Mouse (Mus musculus): Measurements from ENCODE around the gene 4930407I10Rik. TPM values are rescaled to one million over a fixed set of nuclear protein-coding genes. Genes with fewer than 3 reads are reported as not detected.
A peak's percentile ranks its signal among the peaks of the same experiment; 100 is the strongest.

The 4930407I10Rik gene
- total and polyA plus RNA-seq, 3 experiments = not detected

DNA sequence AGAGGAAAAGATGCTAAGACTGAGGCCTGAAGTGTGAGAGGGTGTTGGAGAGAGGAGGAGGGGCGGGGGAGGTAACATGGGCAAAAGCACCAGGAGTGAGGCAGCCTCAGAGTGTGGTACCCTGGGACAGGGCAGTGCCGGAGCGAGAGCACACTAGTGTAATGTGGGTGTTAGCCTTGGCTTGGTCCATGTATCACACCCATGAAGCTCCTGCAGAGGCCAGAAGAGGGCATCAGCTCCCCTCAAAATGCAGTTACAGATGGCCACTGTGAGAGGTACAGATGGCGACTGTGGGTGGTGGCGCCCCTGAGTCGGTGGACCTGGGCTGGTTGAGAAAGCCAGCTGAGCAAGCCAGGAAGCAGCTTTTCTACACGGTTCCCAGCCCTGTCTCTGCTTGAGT, 22.2 kb downstream of the 4930407I10Rik start:
- Histone ChIP-seq H3K79me2 (ENCODE audit: control insufficient read depth, insufficient read depth, low read length, poor library complexity) (no peaks in the 10 kb centered on the region), H3K27ac (ENCODE audit: control insufficient read depth, low read depth, low read length) (no peak overlapping the region), H3K4me3 (ENCODE audit: control insufficient read depth in 1 of 2, insufficient read depth in 1 of 2, low read depth in 2 of 2, low read length in 2 of 2) (no peak overlapping the region), H3K9ac (ENCODE audit: control insufficient read depth, low read depth, low read length, poor library complexity, severe bottlenecking) (no peak overlapping the region), H3K9me3 (replicated peaks; ENCODE audit: insufficient read depth, low read length) (no peaks in the 10 kb centered on the region), H3K4me1 (ENCODE audit: control insufficient read depth in 1 of 2, insufficient read depth in 2 of 2, low read length in 2 of 2) (no peaks in the 10 kb centered on the region), H3K27me3 (ENCODE audit: control insufficient read depth in 1 of 2, insufficient read depth in 2 of 2, low read length in 2 of 2) (peaks cover 9 to 16% of the 10 kb centered on the region in 2 experiments; a peak in 3 of 4 replicates), H3K36me3 (ENCODE audit: control insufficient read depth in 1 of 2, insufficient read depth in 2 of 2, low read length in 2 of 2) (no peaks in the 10 kb centered on the region)
- no peak for TF ChIP-seq ZC3H11A (IDR thresholded peaks at IDR 0.05; ENCODE audit: low read depth, low read length)
- TF ChIP-seq RAD21 (IDR thresholded peaks at IDR 0.05; ENCODE audit: low read depth, low read length) = peak; percentile 4
- no peak for DNase-seq (ENCODE audit: low read depth, low spot score)

GRCm38 (mm10) chr15:82085606-82086005, 26.7 kb downstream of the 4930407I10Rik start:
- Histone ChIP-seq H3K4me1 (ENCODE audit: control insufficient read depth in 1 of 2, insufficient read depth in 2 of 2, low read length in 2 of 2) (no peaks in the 10 kb centered on the region), H3K9ac (ENCODE audit: control insufficient read depth, low read depth, low read length, poor library complexity, severe bottlenecking) (no peak overlapping the region), H3K27ac (ENCODE audit: control insufficient read depth, low read depth, low read length) (no peak overlapping the region), H3K27me3 (ENCODE audit: control insufficient read depth in 1 of 2, insufficient read depth in 2 of 2, low read length in 2 of 2) (peaks cover 19 to 23% of the 10 kb centered on the region in 2 experiments), H3K79me2 (ENCODE audit: control insufficient read depth, insufficient read depth, low read length, poor library complexity) (no peaks in the 10 kb centered on the region), H3K36me3 (ENCODE audit: control insufficient read depth in 1 of 2, insufficient read depth in 2 of 2, low read length in 2 of 2) (no peaks in the 10 kb centered on the region), H3K4me3 (ENCODE audit: control insufficient read depth in 1 of 2, insufficient read depth in 1 of 2, low read depth in 2 of 2, low read length in 2 of 2) (no peak overlapping the region), H3K9me3 (replicated peaks; ENCODE audit: insufficient read depth, low read length) (no peaks in the 10 kb centered on the region)
- no peak for DNase-seq (ENCODE audit: low read depth, low spot score)
- no peak for TF ChIP-seq ETS1 (IDR thresholded peaks at IDR 0.05; ENCODE audit: low read depth, low read length)
- no peak for TF ChIP-seq MAFK (IDR thresholded peaks at IDR 0.05; ENCODE audit: borderline replicate concordance, low read depth, low read length)
- TF ChIP-seq MYB (IDR thresholded peaks at IDR 0.05; ENCODE audit: low read depth, low read length) = no peak
- no peak for TF ChIP-seq USF1 (IDR thresholded peaks at IDR 0.05; ENCODE audit: low read depth, low read length)
- TF ChIP-seq BHLHE40 (IDR thresholded peaks at IDR 0.05; ENCODE audit: borderline replicate concordance, low read depth, low read length) = no peak
- TF ChIP-seq ZC3H11A (IDR thresholded peaks at IDR 0.05; ENCODE audit: low read depth, low read length) = no peak
- TF ChIP-seq MXI1 (IDR thresholded peaks at IDR 0.05; ENCODE audit: low read depth, low read length) = no peak
- TF ChIP-seq POLR2AphosphoS2 (IDR thresholded peaks at IDR 0.05; ENCODE audit: low read length) = no peak
- no peak for TF ChIP-seq KAT2A (conservative IDR thresholded peaks at IDR 0.05; ENCODE audit: low read depth, low read length)
- TF ChIP-seq SMC3 (IDR thresholded peaks at IDR 0.05; ENCODE audit: low read depth, low read length) = no peak
- TF ChIP-seq TCF12 (IDR thresholded peaks at IDR 0.05; ENCODE audit: low read depth, low read length) = no peak

DNA sequence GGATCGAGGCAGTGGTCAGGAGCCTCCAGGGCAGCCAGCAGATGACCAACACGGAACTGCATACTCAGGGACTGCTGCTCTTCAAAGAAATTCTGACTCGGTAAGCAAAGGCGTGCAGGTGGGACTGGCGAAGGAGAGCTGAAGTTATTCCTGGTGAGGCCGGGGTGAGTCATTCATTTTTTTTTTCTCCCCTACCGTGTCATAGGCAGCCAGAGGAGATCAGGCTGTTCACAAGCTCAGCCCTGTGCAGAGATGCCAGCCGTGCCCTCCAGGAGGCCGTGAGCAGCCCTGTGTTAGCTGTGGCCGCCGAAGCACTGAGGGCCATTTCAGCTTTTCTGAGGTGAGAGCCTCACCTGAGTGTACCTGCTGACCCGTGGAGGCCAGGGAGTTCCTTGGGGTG, 27.2 kb downstream of the 4930407I10Rik start:
- H3K9ac ChIP-seq (ENCODE audit: control insufficient read depth, low read depth, low read length, poor library complexity, severe bottlenecking) = no peak overlapping the region
- no peaks in the 10 kb centered on the region for H3K4me1 ChIP-seq (ENCODE audit: control insufficient read depth in 1 of 2, insufficient read depth in 2 of 2, low read length in 2 of 2)
- H3K36me3 ChIP-seq (ENCODE audit: control insufficient read depth in 1 of 2, insufficient read depth in 2 of 2, low read length in 2 of 2) = no peaks in the 10 kb centered on the region
- no peak for DNase-seq (ENCODE audit: low read depth, low spot score)
- TF ChIP-seq ZKSCAN1 (IDR thresholded peaks at IDR 0.05; ENCODE audit: low read depth, low read length) (no peak), POLR2AphosphoS5 (IDR thresholded peaks at IDR 0.05; ENCODE audit: borderline replicate concordance, low read depth, low read length) (no peak), MYC (IDR thresholded peaks at IDR 0.05; ENCODE audit: low read depth, low read length) (no peak)
- H3K4me3 ChIP-seq (ENCODE audit: control insufficient read depth in 1 of 2, insufficient read depth in 1 of 2, low read depth in 2 of 2, low read length in 2 of 2) = no peak overlapping the region
- H3K9me3 ChIP-seq (replicated peaks; ENCODE audit: insufficient read depth, low read length) = no peaks in the 10 kb centered on the region
- H3K27me3 ChIP-seq (ENCODE audit: control insufficient read depth in 1 of 2, insufficient read depth in 2 of 2, low read length in 2 of 2) = peaks cover 21 to 23% of the 10 kb centered on the region in 2 experiments
- no peaks in the 10 kb centered on the region for H3K79me2 ChIP-seq (ENCODE audit: control insufficient read depth, insufficient read depth, low read length, poor library complexity)
- H3K27ac ChIP-seq (ENCODE audit: control insufficient read depth, low read depth, low read length) = no peak overlapping the region

Data from MEL (cell line).